Mouse (Mus musculus) midbrain, postnatal 0 days (tissue): Measurements from ENCODE around the gene Ccdc153. TPM values are rescaled to one million over a fixed set of nuclear protein-coding genes. Genes with fewer than 3 reads are reported as not detected.

ENCODE experiments used
- ATAC-seq: fragments of 200-750 bp; cut with Nextera tagmentation; 2 replicates; pipeline ENCODE4 v1.8.0; 2017; ENCODE audit warnings: moderate number of reproducible peaks, mild to moderate bottlenecking, moderate TSS enrichment, moderate library complexity; ENCODE audit not compliant: low FRiP score
- DNase-seq: peaks from one replicate; pipeline ENCODE4 v3.0.0-alpha.2; 2015; ENCODE audit warnings: low spot score
- H3K27ac ChIP-seq: fragments of 300-500 bp; sonication (generic); 2 replicates; pipeline ENCODE4 v1.5.1; 2014; ENCODE audit warnings: low read depth, mild to moderate bottlenecking, low read length, mixed read lengths
- H3K27me3 ChIP-seq: fragments of 300-500 bp; sonication (generic); 2 replicates; pipeline ENCODE4 v1.6.1; 2014; ENCODE audit warnings: low read length, control low read depth, mixed read lengths; ENCODE audit not compliant: insufficient read depth
- H3K36me3 ChIP-seq: fragments of 300-500 bp; sonication (generic); 2 replicates; pipeline ENCODE4 v1.6.1; 2014; ENCODE audit warnings: low read length, control low read depth, mixed read lengths; ENCODE audit not compliant: insufficient read depth
- H3K4me1 ChIP-seq: fragments of 300-500 bp; sonication (generic); 2 replicates; pipeline ENCODE4 v1.6.1; 2014; ENCODE audit warnings: mild to moderate bottlenecking, control low read depth, antibody characterized with exemption, low read length, mixed read lengths; ENCODE audit not compliant: insufficient read depth
- H3K4me2 ChIP-seq: fragments of 300-500 bp; sonication (generic); 2 replicates; pipeline ENCODE4 v1.6.1; 2014; ENCODE audit warnings: low read depth, mild to moderate bottlenecking, low read length, mixed read lengths; ENCODE audit not compliant: poor library complexity, severe bottlenecking
- H3K4me3 ChIP-seq: fragments of 300-500 bp; sonication (generic); 2 replicates; pipeline ENCODE4 v1.5.1; 2014; ENCODE audit warnings: low read depth, mild to moderate bottlenecking, low read length, moderate library complexity
- H3K9ac ChIP-seq: fragments of 300-500 bp; sonication (generic); replicated peaks from 2 replicates; pipeline ENCODE4 v1.6.1; 2014; ENCODE audit warnings: mild to moderate bottlenecking, low read length, moderate library complexity, mixed read lengths; ENCODE audit not compliant: poor library complexity, severe bottlenecking
- H3K9me3 ChIP-seq: fragments of 300-500 bp; sonication (generic); 2 replicates; pipeline ENCODE4 v1.6.1; 2016; ENCODE audit warnings: low read length, control low read depth
- CTCF ChIP-seq: IDR thresholded peaks from 2 replicates; pipeline ENCODE4 v1.5.1; 2016; ENCODE audit warnings: antibody characterized with exemption, mild to moderate bottlenecking
- WGBS: fragments of 180-500 bp; shearing (Covaris S2); extraction: QIAGEN DNeasy Blood & Tissue Kit; methylation state at CpG from one replicate; pipeline ENCODE4 v1.1.7; 2014; 5-methylcytosine and 5-hydroxymethylcytosine counted together
- polyA plus RNA-seq: library from polyadenylated mRNA; unstranded; fragments of >200 nt; fragmentation: Nextera tagmentation; extraction: Ambion mirVana; gene quantifications from 2 replicates; pipeline ENCODE4 v1.2.1, GENCODE M21; 2015
- total RNA-seq: library from RNA; depleted of rRNA; stranded (reverse); fragments of >200 nt; gene quantifications from 2 replicates; pipeline ENCODE4 v1.2.3, GENCODE M21; 2014

Gene Ccdc153
- total and polyA plus RNA-seq, 2 experiments from 2014 or later = 2.7 to 6.1 TPM

DNA sequence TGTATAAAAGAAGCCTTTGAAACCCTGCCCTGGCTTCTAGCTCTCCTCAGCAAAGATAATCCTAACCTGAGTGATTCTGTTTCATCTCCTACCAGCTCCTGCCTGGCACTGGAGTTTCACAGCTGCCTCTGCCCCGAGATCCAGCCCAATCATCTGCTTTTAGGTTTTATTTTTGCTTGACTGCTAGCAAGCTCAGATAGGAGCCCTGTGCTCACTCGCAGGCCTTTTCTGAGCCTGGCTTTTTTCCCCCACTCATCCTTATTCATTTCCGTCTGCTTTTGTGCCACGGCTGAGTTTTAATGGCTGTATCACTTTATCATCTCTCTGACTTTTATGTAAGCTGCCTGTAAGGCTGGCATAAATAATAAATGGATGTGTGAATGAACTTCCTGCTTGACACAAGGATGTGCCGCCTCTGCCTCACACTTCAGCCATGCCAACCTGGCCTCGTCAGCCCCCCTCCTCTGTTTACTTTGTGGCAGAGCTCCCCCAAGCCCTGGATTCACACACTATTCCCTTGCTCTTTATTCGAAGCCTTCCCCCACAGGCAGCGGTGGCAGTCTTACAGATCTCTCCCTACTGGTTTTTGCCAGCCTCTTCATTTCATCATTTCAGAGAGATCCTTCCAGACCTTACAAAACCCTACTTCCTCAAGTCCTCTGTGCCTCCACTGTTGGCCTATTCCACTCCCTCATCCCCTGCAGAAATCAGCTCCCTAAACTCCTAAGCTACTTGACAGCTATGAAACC, 26.2 kb downstream of the Ccdc153 start:
- ATAC-seq = 0 out of 2 replicates have a peak, but pooled peaks have one; percentile 27
- Histone ChIP-seq H3K36me3 (no peaks in the 10 kb centered on the region), H3K4me2 (no peak overlapping the region), H3K4me1 (peaks cover 12% of the 10 kb centered on the region), H3K27me3 (no peaks in the 10 kb centered on the region), H3K9ac (no peak overlapping the region; the same call in 1 of the 2 replicates), H3K27ac (peak overlapping the region; percentile 59; the same call in 1 of the 2 replicates), H3K4me3 (no peak overlapping the region), H3K9me3 (no peaks in the 10 kb centered on the region)
- no peak for DNase-seq
- no peak for TF ChIP-seq CTCF
- WGBS = 23% methylated on average over 8 of the region's 8 CpGs

DNA sequence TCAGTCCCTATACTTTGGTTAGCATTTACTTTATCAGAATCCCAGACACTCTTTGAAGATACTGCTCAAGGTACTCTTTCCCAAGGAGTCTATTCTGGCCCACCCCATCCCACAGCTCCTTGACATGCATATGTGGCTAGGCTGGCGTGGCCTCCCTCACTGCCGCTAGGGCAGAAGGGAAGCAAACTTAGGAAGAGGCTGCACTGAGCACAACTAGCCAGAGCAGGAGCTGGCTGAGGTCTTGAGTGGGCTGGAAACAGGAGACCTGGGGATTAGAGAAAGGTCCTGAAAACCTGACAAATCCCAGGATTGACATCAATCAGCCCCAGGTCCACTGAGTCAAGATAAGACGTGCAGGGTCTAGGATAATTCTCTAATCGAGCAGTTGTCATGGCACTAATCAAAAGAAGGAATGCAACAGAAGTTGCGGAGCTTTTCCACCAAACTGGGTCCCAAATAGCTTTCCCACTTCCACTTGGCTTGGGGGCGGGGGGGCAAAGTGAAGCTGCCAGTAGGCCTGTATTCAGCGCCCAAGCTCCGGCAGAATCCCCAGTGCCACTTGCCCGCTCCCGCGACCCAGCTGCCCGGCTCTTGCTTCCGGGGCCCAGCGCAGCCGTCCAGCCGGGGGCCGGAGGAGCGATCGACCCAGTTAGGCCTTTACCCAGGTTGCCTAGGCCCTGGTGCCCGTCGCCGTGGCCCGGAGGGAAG, 27.0 kb downstream of the Ccdc153 start:
- DNase-seq (no peak), ATAC-seq (no peak)
- Histone ChIP-seq H3K36me3 (no peaks in the 10 kb centered on the region), H3K4me3 (peak overlapping the region; percentile 31), H3K27ac (peak overlapping the region; percentile 59), H3K4me2 (peak overlapping the region; percentile 60), H3K9ac (peak overlapping the region; percentile 61), H3K9me3 (no peaks in the 10 kb centered on the region), H3K27me3 (no peaks in the 10 kb centered on the region), H3K4me1 (peaks cover 12% of the 10 kb centered on the region)
- 8% methylated on average over 22 of the region's 23 CpGs for WGBS
- peak; percentile 24; the same call in 1 of the 2 replicates for TF ChIP-seq CTCF

DNA sequence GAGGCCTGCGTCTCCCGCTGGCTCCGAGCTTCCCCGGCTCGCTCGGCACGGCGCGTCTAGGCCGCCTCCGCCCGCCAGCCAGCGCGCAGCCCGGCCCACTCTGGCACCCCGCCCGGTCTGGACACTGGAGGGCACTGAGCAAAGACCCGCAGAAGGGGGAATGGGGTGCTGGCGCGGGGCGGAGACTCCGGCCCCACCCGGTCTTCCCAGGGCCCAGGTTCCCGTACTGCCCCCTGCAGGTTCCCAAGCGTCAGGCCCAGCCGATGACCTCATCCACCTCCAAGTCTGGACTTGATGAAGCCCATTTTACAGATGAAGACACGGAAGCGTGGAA, 27.5 kb downstream of the Ccdc153 start:
- 8% methylated on average over 26 of the region's 28 CpGs for WGBS
- H3K27me3 ChIP-seq = no peaks in the 10 kb centered on the region
- peaks cover 12% of the 10 kb centered on the region for H3K4me1 ChIP-seq
- H3K9me3 ChIP-seq = no peaks in the 10 kb centered on the region
- peak overlapping the region; percentile 61 for H3K9ac ChIP-seq
- peak overlapping the region; percentile 31 for H3K4me3 ChIP-seq
- H3K36me3 ChIP-seq = 0 out of 2 replicates have a peak, but pooled peaks cover under 1% of the 10 kb centered on the region
- ATAC-seq (peak; percentile 78), DNase-seq (peak; percentile 80)
- TF ChIP-seq CTCF = peak; percentile 66
- peak overlapping the region; percentile 59 for H3K27ac ChIP-seq
- peak overlapping the region; percentile 60 for H3K4me2 ChIP-seq

DNA sequence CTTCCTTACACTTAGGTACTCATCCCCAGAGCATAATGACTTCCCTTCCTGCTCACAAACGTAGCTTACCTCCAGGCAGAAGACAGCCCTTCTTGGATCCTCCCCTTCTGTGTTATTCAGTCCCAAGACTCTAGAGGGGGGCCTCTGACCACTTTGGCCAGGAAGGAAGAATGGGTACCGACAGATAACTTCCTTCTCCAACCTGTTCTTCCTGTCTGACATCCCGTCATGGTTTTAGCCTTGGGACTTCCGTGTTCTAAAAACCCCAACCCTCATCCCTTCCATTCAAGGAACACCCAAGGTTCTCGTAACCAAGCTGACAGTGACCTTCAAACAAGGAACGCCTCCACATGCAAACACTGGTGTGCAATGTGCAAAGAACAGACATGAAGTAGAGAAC, 28.0 kb downstream of the Ccdc153 start, which contains the start of gene Nlrx1:
Gene Nlrx1 (minus strand): TSS at position 168 of the 400 bp plus-strand sequence.
- Histone ChIP-seq H3K27me3 (no peaks in the 10 kb centered on the region), H3K36me3 (0 out of 2 replicates have a peak, but pooled peaks cover 4% of the 10 kb centered on the region), H3K4me1 (peaks cover 12% of the 10 kb centered on the region), H3K9me3 (no peaks in the 10 kb centered on the region), H3K4me2 (peak within 1 kb of the TSS; percentile 60), H3K9ac (peak within 1 kb of the TSS; percentile 61), H3K4me3 (peak within 1 kb of the TSS; percentile 31), H3K27ac (peak within 1 kb of the TSS; percentile 59)
- DNase-seq (no peak), ATAC-seq (no peak)
- 81% methylated on average over 6 of the region's 6 CpGs for WGBS
- TF ChIP-seq CTCF = no peak

DNA sequence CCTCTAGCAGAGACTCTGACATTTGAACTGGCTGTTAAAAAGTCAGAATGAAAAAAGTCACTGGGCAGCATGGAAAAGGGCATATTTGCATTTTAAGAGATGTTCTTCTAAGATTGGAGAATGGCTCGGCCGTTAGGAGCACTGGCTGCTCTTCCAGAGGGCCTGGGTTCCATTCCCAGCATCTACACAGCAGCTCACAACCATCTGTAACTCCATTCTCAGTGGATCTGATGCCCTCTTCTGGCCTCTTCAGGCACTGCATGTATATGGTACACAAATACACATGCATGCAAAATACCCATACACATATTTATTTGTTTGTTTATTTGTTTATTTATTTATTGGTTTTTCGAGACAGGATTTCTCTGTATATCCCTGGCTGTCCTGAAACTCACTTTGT, 28.6 kb downstream of the Ccdc153 start:
- ATAC-seq = no peak
- Histone ChIP-seq H3K9me3 (no peaks in the 10 kb centered on the region), H3K4me1 (peaks cover 12% of the 10 kb centered on the region), H3K4me2 (no peak overlapping the region), H3K27me3 (no peaks in the 10 kb centered on the region), H3K9ac (no peak overlapping the region), H3K36me3 (peaks cover 11% of the 10 kb centered on the region), H3K4me3 (no peak overlapping the region), H3K27ac (no peak overlapping the region)
- no peak for DNase-seq
- 86% methylated on average over 3 of the region's 3 CpGs for WGBS
- peak; percentile 63 for TF ChIP-seq CTCF

DNA sequence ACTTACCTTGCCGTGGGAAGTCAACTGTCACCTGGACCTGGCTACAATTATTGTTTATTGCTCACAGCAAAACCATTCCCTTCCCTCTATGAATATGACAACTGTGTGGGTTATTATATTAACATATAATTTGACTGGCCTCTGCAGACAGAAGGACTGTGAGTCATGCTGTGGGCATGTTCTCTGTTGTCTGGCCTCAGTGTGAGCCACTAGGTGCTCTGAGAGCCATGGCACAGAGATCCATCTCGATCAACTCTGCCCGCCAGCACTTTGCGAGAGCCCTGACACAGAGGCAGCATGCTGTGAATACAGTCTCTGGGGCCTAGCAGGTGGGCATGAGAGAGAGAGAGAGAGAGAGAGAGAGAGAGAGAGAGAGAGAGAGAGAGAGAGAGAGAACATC, 29.5 kb downstream of the Ccdc153 start:
- no peak for ATAC-seq
- Histone ChIP-seq H3K27me3 (no peaks in the 10 kb centered on the region), H3K27ac (no peak overlapping the region), H3K4me1 (peaks cover 5% of the 10 kb centered on the region), H3K4me2 (no peak overlapping the region), H3K9ac (no peak overlapping the region), H3K9me3 (no peaks in the 10 kb centered on the region), H3K4me3 (no peak overlapping the region), H3K36me3 (peaks cover 20% of the 10 kb centered on the region)
- no peak for DNase-seq
- TF ChIP-seq CTCF = no peak
- 83% methylated on average over 4 of the region's 4 CpGs for WGBS
